ENCODE assay signal across 8 mouse cellular contexts in the genomic region with DNA sequence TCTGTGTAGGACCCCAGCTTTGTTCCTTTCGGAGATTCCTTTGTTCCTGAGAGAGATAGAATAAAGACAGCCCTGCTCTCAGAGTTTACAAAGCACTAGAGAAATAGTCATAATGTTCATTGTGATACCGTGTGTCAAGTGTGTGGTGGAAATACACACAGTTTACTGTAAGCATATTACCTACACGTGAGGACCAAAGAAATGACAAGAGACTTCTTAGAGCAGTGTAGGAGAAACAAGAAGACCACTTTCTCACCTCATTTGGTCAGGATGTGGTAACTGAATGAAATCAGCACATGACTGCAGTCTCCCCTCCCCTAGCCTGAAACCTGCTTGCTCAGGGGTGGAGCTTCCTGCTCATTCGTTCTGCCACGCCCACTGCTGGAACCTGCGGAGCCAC. TPM values are rescaled to one million over a fixed set of nuclear protein-coding genes. Genes with fewer than 3 reads are reported as not detected.
DNase-seq lines count a peak whose midpoint lies in the region; ATAC-seq and TF ChIP-seq lines count a peak whose summit lies in the region.

No protein-coding gene starts in this region.

- H3K9me3 ChIP-seq in hindbrain, embryonic 15.5 days, result no peaks in the 10 kb centered on the region

- TF ChIP-seq POLR2A in lung, adult 2 months (IDR thresholded peaks at IDR 0.05; ENCODE audit: borderline replicate concordance, extremely low read depth, low read depth, low read length), result no peak

- H3K9ac ChIP-seq in hindbrain, embryonic 15.5 days, result peak overlapping the region; percentile 34

- peak overlapping the region; percentile 95 for H3K27ac ChIP-seq in hindbrain, embryonic 15.5 days (replicated peaks)

- 0 out of 2 replicates have a peak, but pooled peaks cover 3% of the 10 kb centered on the region for H3K4me1 ChIP-seq in lung, adult 2 months (ENCODE audit: control insufficient read depth, insufficient read depth, low read length)
- peaks cover 16% of the 10 kb centered on the region for H3K4me1 ChIP-seq in hindbrain, embryonic 15.5 days (replicated peaks)

- peak overlapping the region; percentile 44 for H3K4me3 ChIP-seq in lung, adult 2 months (replicated peaks; ENCODE audit: extremely low read depth, low read depth, low read length)
- H3K4me3 ChIP-seq in hindbrain, embryonic 15.5 days, result peak overlapping the region; percentile 62

- DNase-seq in lung, adult 2 months, result no peak
- no peak for DNase-seq in lung, postnatal 14 days
- peak; percentile 44 for DNase-seq in c-Kit-positive CD71-positive TER-119-negative erythroid progenitor cells, embryonic 14.5 days (ENCODE audit: low read depth)
- peak; percentile 56 for DNase-seq in lung, postnatal 36 days
- peak; percentile 88 for DNase-seq in thymus, postnatal 0 days (ENCODE audit: low spot score)
- DNase-seq in layer of hippocampus, postnatal 25 days (ENCODE audit: extremely low spot score in 1 of 2, low spot score in 1 of 2), result no peak
- no peak for DNase-seq in adrenal gland, adult 8-10 months

- 4% methylated on average over 6 of the region's 6 CpGs for WGBS in lung, adult 2 months
- WGBS in hindbrain, embryonic 15.5 days, result 7% methylated on average over 6 of the region's 6 CpGs

- peak overlapping the region; percentile 96 for H3K4me2 ChIP-seq in hindbrain, embryonic 15.5 days

- peaks cover 3% of the 10 kb centered on the region; the same call in 1 of the 2 replicates for H3K27me3 ChIP-seq in hindbrain, embryonic 15.5 days

- H3K36me3 ChIP-seq in hindbrain, embryonic 15.5 days, result peaks cover 16% of the 10 kb centered on the region

- no peak for TF ChIP-seq CTCF in lung, adult 2 months (IDR thresholded peaks at IDR 0.05; ENCODE audit: insufficient read depth, low read length)

- peak; percentile 20 for ATAC-seq in hindbrain, embryonic 15.5 days (ENCODE audit: low FRiP score, low read depth)

RNA-seq across cellular contexts. Expression of a gene that starts 17.2 kb away (rescaled TPM):
- 1.5 and 1.6 TPM in 2 replicates for polyA plus RNA-seq in lung, adult 2 months (2012; rRNA removed)
- 126 and 137 TPM in 2 replicates for polyA plus RNA-seq in hindbrain, embryonic 15.5 days (2015; fragmentation: Nextera tagmentation; extraction: Ambion mirVana)
- 1.2 and 2.3 TPM in 2 replicates for polyA plus RNA-seq in thymus, postnatal 0 days (2015; fragmentation: Nextera tagmentation; extraction: Ambion mirVana)
- total RNA-seq in layer of hippocampus, postnatal 25 days (2021), result 100 to 1,000 TPM; 379 to 381 TPM
- total RNA-seq in adrenal gland, adult 8-10 months (2022), result 10 to 100 TPM in 3 of 4 experiments, 1 to 10 TPM in 1; 9.4 to 16.7 (median 13.6) TPM

RNA-seq across cellular contexts. Expression of a gene that starts 21.3 kb away (rescaled TPM):
- polyA plus RNA-seq in lung, adult 2 months (2012; rRNA removed), result 61.3 and 70.4 TPM in 2 replicates
- 56.0 and 56.3 TPM in 2 replicates for polyA plus RNA-seq in hindbrain, embryonic 15.5 days (2015; fragmentation: Nextera tagmentation; extraction: Ambion mirVana)
- 84.7 and 86.0 TPM in 2 replicates for polyA plus RNA-seq in thymus, postnatal 0 days (2015; fragmentation: Nextera tagmentation; extraction: Ambion mirVana)
- 10 to 100 TPM; 16.5 to 17.9 TPM for total RNA-seq in layer of hippocampus, postnatal 25 days (2021)
- 10 to 100 TPM; 24.2 to 48.0 (median 33.0) TPM for total RNA-seq in adrenal gland, adult 8-10 months (2022)

RNA-seq across cellular contexts. Expression of a gene that starts 21.5 kb away (rescaled TPM):
- polyA plus RNA-seq in lung, adult 2 months (2012; rRNA removed), result 1.2 and 2.7 TPM in 2 replicates
- 0.42 and 0.77 TPM in 2 replicates for polyA plus RNA-seq in hindbrain, embryonic 15.5 days (2015; fragmentation: Nextera tagmentation; extraction: Ambion mirVana)
- 0.94 and 1.8 TPM in 2 replicates for polyA plus RNA-seq in thymus, postnatal 0 days (2015; fragmentation: Nextera tagmentation; extraction: Ambion mirVana)
- total RNA-seq in layer of hippocampus, postnatal 25 days (2021), result 1 to 10 TPM; 8.5 to 9.2 TPM
- total RNA-seq in adrenal gland, adult 8-10 months (2022), result 1 to 10 TPM; 4.8 to 9.2 (median 9.0) TPM

RNA-seq across cellular contexts. Expression of a gene that starts 22.5 kb away (rescaled TPM):
- 6.0 and 7.1 TPM in 2 replicates for polyA plus RNA-seq in lung, adult 2 months (2012; rRNA removed)
- 2.0 and 2.9 TPM in 2 replicates for polyA plus RNA-seq in hindbrain, embryonic 15.5 days (2015; fragmentation: Nextera tagmentation; extraction: Ambion mirVana)
- polyA plus RNA-seq in thymus, postnatal 0 days (2015; fragmentation: Nextera tagmentation; extraction: Ambion mirVana), result 41.4 and 51.6 TPM in 2 replicates
- total RNA-seq in layer of hippocampus, postnatal 25 days (2021), result 10 to 100 TPM; 23.0 to 27.5 TPM
- 10 to 100 TPM; 53.1 to 90.6 (median 58.9) TPM for total RNA-seq in adrenal gland, adult 8-10 months (2022)

RNA-seq across cellular contexts. Expression of a gene that starts 22.7 kb away (rescaled TPM):
- polyA plus RNA-seq in lung, adult 2 months (2012; rRNA removed), result 4.2 and 6.2 TPM in 2 replicates
- 4.6 and 4.7 TPM in 2 replicates for polyA plus RNA-seq in hindbrain, embryonic 15.5 days (2015; fragmentation: Nextera tagmentation; extraction: Ambion mirVana)
- 8.6 and 10.0 TPM in 2 replicates for polyA plus RNA-seq in thymus, postnatal 0 days (2015; fragmentation: Nextera tagmentation; extraction: Ambion mirVana)
- total RNA-seq in layer of hippocampus, postnatal 25 days (2021), result 1 to 10 TPM; 5.6 to 5.9 TPM
- total RNA-seq in adrenal gland, adult 8-10 months (2022), result 10 to 100 TPM; 13.8 to 27.3 (median 25.2) TPM

Comparison
In these comparisons a context has a peak if more than half of its experiments do, and no peak if none do; other contexts are left out.
1. DNase-seq: peak in c-Kit-positive CD71-positive TER-119-negative erythroid progenitor cells, embryonic 14.5 days (single experiment), lung, postnatal 36 days (single experiment) and thymus, postnatal 0 days (single experiment); none in lung, adult 2 months (single experiment), lung, postnatal 14 days (single experiment), layer of hippocampus, postnatal 25 days (0 of 2) and adrenal gland, adult 8-10 months (single experiment).
2. RNA of a gene that starts 17.2 kb away (polyA plus RNA-seq): 126 to 137 TPM in hindbrain, embryonic 15.5 days; 1.2 to 2.3 TPM in thymus, postnatal 0 days and 1.5 to 1.6 TPM in lung, adult 2 months; every median in the first group is over 10 times any median in the second.